Comparison of ENCODE assay signal across 13 mouse cellular contexts in genomic region chr14:100429662-100430061, GRCm38 (mm10).
DNase-seq lines count a peak whose midpoint lies in the region.
"Had no signal": no experiment of that assay in that cellular context is flagged by ENCODE, and none has a peak within 500 bp of the region (broad histone marks: within the 10 kb centered on the region; RNA-seq: fewer than 3 reads in every experiment).

No protein-coding gene starts in this region.

- peak; percentile 29 for DNase-seq in left cerebral cortex, postnatal 4 days
- no peak for DNase-seq in left cerebral cortex, postnatal 25 days (ENCODE audit: low spot score in 2 of 2)
- peak; percentile 28 for DNase-seq in cerebellum, adult 11-12 months
- DNase-seq in cerebellum, adult 9-10 months = peak; percentile 26
- DNase-seq in cerebellum, postnatal 36 days = peak; percentile 5 to 6
- DNase-seq in adrenal gland, postnatal 10 days = no peak
- DNase-seq in heart, postnatal 10 days = no peak
- DNase-seq: adrenal gland, postnatal 25 days; forebrain, postnatal 0 days; gastrocnemius, postnatal 36 days; heart, adult 11 months; heart, postnatal 4 days; kidney, adult 18-20 months had no signal

- intact Hi-C loops in left cerebral cortex, postnatal 4 days (cut with DNase I) = no loop called here
- intact Hi-C loops in left cerebral cortex, postnatal 25 days (cut with DNase I) = no loop called here
- intact Hi-C loops in heart, postnatal 10 days (cut with DNase I) = no loop called here

Comparison
In these comparisons a context has a peak if more than half of its experiments do, and no peak if none do; other contexts are left out.
1. DNase-seq: peak in left cerebral cortex, postnatal 4 days (single experiment), cerebellum, adult 11-12 months (single experiment), cerebellum, adult 9-10 months (single experiment) and cerebellum, postnatal 36 days (2 of 2); none in left cerebral cortex, postnatal 25 days (0 of 2), adrenal gland, postnatal 10 days (single experiment) and heart, postnatal 10 days (0 of 2).